Mouse (Mus musculus): ENCODE data around the gene Tmem86b.

The Tmem86b gene

GRCm38 (mm10) chr7:4631031-4631430, at the start of gene Tmem86b:
Gene Tmem86b, minus strand, starts transcription at chr7:4631422.
- DNase-seq = peak in 1 of 2 experiments; percentile 21

- DNase-seq = no peak
These were observed 44.0 kb upstream of the Tmem86b start for GRCm38 (mm10) chr7:4675200-4675599.

GRCm38 (mm10) chr7:4674114-4674731, 43.0 kb upstream of the Tmem86b start:
- DNase-seq = no peak

GRCm38 (mm10) chr7:4671956-4672355, 40.7 kb upstream of the Tmem86b start:
- DNase-seq = no peak

- DNase-seq = no peak
These were observed 39.5 kb upstream of the Tmem86b start for GRCm38 (mm10) chr7:4670655-4671255.

- DNase-seq = no peak
These were observed 37.9 kb upstream of the Tmem86b start for GRCm38 (mm10) chr7:4669156-4669555.

GRCm38 (mm10) chr7:4668506-4668905, 37.3 kb upstream of the Tmem86b start:
- no peak for DNase-seq

- DNase-seq = no peak
These were observed 35.6 kb upstream of the Tmem86b start for GRCm38 (mm10) chr7:4666871-4667270.

GRCm38 (mm10) chr7:4663742-4664141, 32.5 kb upstream of the Tmem86b start:
- no peak for DNase-seq

- no peak for DNase-seq
These were observed 32.0 kb upstream of the Tmem86b start for GRCm38 (mm10) chr7:4663179-4663578.

- DNase-seq = no peak
These were observed 28.8 kb upstream of the Tmem86b start for GRCm38 (mm10) chr7:4659911-4660443.

- peak; percentile 96 to 98 for DNase-seq
These were observed 27.8 kb upstream of the Tmem86b start, which contains the start of gene Ppp6r1 for GRCm38 (mm10) chr7:4658912-4659551. Gene Ppp6r1, minus strand, starts transcription at chr7:4659019.

- DNase-seq = peak; percentile 66 to 75
These were observed 27.1 kb upstream of the Tmem86b start for GRCm38 (mm10) chr7:4658128-4658907.

GRCm38 (mm10) chr7:4657521-4658127, 26.4 kb upstream of the Tmem86b start:
- peak in 1 of 2 experiments; percentile 23 for DNase-seq

- no peak for DNase-seq
These were observed 25.6 kb upstream of the Tmem86b start for GRCm38 (mm10) chr7:4656818-4657217.

GRCm38 (mm10) chr7:4655916-4656315, 24.7 kb upstream of the Tmem86b start:
- DNase-seq = no peak

- no peak for DNase-seq
These were observed 24.2 kb upstream of the Tmem86b start for GRCm38 (mm10) chr7:4655393-4655792.

- DNase-seq = no peak
These were observed 23.0 kb upstream of the Tmem86b start for GRCm38 (mm10) chr7:4654221-4654620.

GRCm38 (mm10) chr7:4653780-4654179, 22.6 kb upstream of the Tmem86b start:
- peak in 1 of 2 experiments; percentile 28 for DNase-seq

GRCm38 (mm10) chr7:4653351-4653750, 22.1 kb upstream of the Tmem86b start:
- no peak for DNase-seq

- DNase-seq = no peak
These were observed 21.5 kb upstream of the Tmem86b start for GRCm38 (mm10) chr7:4652726-4653125.

GRCm38 (mm10) chr7:4651581-4651980, 20.4 kb upstream of the Tmem86b start:
- DNase-seq = no peak

- DNase-seq = no peak
These were observed 16.8 kb upstream of the Tmem86b start for GRCm38 (mm10) chr7:4647992-4648391.
